Mouse (Mus musculus) heart, adult 9 months (tissue): ENCODE measurements at regions not wholly inside any gene's neighbourhood (a gene's known extent, or its start where the extent isn't known, plus 50 kb on each side); places are given as distances from the start of the nearest gene placed in this dataset.
A peak's percentile ranks its signal among the peaks of the same experiment; 100 is the strongest.

ENCODE experiments used
- DNase-seq, 2 experiments: peaks; one replicate each; pipeline ENCODE4 v3.0.0; 2022; ENCODE audit warnings: low spot score in 2 of 2

DNA sequence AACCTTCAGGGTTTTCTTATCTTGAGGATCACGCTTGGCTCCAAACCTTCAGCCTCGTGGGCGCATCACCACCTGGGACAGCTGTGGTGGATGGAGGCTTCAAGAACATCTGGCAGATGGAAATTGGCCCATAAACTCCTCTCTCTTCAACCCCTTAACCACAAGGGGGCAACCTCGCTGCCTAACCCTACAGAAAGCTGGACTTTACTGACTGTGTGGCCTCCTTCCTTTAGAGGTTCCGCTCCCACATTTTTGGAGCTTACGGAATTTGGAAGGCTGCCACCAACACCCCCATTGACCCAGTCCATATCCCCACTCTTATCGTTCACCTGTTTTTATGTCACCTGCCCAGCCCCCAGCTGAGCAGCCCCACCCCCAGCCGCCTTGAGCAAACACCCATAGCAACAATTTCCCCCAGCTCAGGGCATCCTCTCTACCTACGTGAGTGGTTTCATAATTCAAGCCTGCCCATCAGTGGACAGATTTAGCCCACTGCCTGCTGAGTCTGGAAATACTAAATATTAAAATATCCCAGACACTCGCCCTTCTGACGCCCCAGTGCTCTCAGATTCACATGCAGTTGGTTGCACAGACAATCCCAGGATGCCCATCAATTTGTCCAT is 167.0 kb upstream of the Slc22a22 start:
- peak in 1 of 2 experiments; percentile 8 for DNase-seq

GRCm38 (mm10) chr15:57639115-57639514 is 161.7 kb upstream of the Slc22a22 start:
- no peak for DNase-seq

DNA sequence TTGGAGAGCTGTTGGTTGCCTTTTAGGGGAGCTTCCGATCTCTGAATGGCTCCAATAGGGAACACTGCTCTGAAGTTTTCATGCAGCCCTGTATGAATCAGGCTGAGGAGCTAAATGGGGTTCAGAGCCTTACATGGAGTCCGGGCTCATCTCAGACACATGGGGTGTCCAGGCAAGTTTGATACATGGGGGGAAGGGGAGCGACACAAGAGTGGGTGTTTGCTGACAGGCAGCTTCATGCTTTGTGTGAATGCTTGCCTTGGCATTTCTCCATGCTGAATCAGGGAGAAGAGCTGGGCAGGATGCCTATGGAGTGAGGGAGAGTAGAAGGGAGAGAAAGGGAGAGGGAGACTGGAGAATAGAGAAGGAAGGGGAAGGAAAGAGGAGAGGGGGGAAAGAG is 155.6 kb upstream of the Slc22a22 start:
- no peak for DNase-seq

- no peak for DNase-seq
Observed at GRCm38 (mm10) chr15:57632537-57632936, 155.1 kb upstream of the Slc22a22 start.

DNA sequence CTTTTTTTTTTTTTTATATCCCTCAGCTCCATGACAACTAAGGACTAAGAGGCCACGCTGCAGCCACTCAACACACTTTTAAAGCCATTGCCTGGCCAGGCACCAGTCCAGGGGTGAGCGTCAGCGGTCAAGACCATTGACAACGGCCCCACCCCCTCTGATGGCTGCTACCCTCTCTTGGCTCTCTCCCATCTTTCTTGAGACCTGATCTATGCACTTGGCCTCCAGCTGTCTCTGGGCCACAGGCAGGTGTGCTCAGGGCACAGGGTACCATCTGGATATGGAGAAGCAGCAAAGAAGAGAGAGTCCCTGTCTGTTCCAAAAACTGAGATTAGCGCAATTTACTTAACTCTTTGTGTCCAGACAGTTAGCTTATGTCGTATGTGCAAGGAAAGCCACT is 141.0 kb upstream of the Slc22a22 start:
- no peak for DNase-seq

DNA sequence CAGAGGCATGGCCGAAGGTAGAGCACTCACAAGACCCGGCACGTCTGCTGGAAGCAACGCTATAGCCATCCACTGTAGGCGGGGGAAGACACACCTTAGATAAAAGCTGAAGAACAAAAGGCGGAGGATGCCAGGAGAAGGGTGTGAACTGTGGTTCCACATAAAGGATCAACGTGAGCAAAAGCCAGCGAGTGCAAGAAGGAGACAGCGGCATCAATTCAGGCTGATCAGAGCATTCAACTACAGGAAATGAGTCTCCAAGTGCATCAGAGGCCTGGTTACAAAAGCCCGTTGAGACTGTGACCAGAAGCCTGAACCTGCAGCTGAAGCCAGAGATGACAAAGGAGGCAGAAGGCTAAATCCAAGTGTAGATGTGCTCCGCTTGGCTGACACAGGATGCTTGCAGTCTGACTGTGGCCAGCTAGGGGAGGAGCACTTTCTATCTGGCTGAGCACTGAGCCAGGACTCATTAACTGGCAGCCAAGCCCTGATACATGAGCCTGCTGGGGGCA is 139.5 kb upstream of the Slc22a22 start:
- DNase-seq = peak in 1 of 2 experiments; percentile 18

- no peak for DNase-seq
Observed at GRCm38 (mm10) chr15:57610006-57610405, 132.6 kb upstream of the Slc22a22 start.

DNA sequence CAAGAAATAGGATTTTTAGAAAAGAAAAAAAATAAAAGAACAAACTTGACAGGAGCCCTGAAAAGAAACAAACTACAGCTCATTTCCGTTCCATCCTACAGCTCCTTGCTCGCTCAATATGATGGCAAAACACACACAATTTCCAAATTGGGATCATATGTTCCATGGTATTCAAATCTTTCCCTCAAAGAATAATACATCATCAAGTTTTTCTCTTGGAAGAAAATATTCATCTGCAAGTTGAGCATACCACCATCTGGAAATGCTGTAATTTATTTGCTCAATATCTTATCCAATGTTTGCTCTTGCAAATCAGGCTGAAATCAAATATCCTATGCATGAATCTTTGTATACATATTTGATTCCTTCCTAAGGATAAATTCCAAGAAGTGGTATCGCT is 131.1 kb upstream of the Slc22a22 start:
- no peak for DNase-seq

GRCm38 (mm10) chr15:57600562-57600961 is 123.1 kb upstream of the Slc22a22 start:
- peak in 1 of 2 experiments; percentile 7 for DNase-seq

- no peak for DNase-seq
Observed at GRCm38 (mm10) chr15:57593326-57594004, 116.0 kb upstream of the Slc22a22 start.

DNA sequence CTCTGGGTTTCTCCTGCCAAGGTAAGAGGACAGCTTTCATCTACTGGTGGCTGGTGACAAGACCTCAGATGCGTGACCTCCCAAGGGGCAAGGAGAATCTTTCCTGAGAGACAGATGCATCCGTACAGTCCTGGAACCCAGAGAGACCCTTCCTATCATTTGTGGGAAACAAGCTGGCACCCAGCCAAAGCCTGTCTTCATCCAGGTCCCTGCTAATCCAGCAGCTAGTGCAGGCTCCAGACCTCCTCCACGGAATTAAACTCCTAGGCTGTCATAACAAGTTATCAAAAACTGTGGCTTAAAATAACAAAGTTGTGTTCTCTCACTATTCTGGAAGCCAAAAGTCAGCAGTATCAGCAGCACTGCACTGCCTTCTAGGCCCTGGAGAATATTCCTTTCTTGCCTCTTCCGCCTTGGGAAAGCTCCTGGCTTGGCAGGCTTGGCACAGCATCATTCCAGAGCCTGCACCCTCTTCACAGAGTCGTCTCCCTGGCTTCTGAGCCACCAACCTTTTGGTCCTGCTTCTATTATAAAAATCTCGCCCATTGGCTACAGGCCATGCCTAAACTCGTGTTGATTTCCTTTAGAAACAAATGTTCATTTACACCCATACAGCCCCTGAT is 113.3 kb upstream of the Slc22a22 start:
- no peak for DNase-seq

DNA sequence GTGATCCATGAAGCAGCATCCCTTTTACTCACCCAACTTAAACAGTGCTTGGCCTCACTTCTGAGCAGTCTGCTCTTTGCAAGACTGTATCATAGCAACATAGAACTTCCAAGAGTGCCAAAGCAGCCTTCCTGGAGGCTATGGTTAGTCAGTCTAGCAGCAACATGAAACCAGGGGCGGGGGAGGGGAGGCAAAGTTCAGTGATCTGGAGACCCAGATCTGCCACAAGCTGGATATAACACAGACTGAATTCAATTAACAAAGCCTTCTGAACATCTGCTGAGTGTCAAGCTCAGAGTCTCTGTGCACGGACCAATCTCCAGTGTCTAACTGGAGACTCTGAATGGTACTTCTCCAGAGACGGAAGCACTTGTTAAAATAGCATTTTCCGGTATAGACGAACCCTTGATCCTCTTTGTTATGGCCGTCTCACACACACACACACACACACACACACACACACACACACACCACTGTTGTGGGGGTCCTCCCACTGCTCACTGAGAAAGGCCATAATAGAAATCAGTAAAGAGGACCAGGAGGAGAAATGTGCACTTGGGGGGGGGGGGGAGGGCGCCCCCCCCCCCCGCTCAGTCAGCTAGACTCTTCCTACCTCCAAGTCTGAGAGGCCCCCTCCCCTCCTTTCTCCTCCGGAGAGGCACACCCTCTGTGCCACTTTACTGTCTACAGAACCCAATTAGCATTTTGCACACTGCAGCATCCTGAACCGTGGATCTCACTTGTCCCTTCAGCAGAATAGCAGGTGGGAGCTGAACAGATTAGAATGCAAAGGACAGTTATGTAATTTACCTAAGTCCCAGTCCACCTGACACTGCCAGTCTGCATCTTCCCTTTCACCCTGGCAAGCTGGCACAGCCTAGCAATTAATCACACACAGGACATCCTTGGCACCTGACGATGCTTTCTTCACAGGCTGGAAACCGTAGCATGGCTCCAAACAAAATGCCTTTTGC is 112.3 kb upstream of the Slc22a22 start:
- DNase-seq = no peak

DNA sequence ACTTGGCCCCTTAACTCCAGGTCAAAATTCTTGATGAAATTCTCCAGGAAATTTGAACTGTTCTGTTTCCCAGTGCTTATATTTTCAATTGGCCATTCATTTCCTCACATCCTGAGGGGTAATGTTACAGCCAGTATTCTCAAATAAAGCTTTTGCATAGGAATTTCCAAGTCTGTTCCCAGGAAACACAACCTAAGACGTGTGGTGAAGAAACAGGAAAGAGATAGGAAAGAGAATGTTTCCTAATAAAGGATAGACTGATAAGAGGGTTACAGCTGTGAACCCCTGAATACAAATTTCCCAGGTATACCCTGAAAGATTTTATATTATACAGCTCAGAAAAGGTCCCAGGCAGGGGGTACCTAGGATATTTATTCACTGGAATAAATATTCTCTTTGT is 108.0 kb upstream of the Slc22a22 start:
- DNase-seq = no peak

GRCm38 (mm10) chr15:57584498-57584897 is 107.1 kb upstream of the Slc22a22 start:
- DNase-seq = no peak

DNA sequence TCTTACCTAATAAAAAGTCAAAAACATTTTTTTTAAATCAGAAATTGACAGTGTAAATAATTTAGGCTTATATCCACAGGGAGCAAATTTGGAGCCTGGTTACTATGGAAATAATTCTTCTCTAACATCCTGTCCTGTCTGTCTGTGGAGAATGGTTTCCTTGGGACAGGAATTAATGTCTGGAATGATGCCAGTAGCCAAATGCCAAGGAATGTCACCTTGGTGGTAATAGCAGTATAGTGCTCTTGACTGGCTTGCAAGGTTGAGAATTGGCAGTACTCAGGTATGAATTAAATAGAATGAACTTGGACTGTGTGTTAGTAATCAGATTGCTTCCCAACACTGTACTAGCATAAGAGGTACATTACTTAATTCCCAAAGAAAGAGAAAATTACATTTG is 103.8 kb upstream of the Slc22a22 start:
- no peak for DNase-seq

- DNase-seq = peak in 1 of 2 experiments; percentile 4
Observed at GRCm38 (mm10) chr15:57578794-57579193, 101.4 kb upstream of the Slc22a22 start.

DNA sequence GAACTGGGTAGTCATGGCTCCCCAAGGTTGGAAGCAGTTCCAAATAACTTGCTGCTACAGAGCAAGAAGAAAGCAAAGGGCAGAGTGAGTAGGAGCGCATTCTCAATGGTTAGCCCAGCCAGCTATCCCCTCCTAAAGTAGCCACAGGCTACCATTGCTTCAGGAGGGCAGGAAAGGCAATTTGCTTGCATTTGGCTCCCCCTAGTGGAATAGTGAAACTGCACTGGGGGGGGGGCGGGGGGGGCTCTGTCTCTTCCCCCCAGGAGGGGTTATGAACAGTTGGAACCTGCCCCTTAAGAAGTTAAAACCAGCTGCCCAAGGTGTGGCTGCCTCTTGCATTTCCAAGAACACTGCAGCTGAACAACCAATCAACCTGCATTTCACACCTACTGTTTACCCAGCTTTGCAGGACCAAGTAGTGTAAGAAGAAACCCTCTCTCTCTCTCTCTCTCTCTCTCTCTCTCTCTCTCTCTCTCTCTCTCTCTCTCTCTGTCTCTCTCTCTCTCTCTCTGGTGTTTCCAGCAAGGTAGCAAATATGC is 96.7 kb upstream of the Slc22a22 start:
- no peak for DNase-seq

- DNase-seq = no peak
Observed at GRCm38 (mm10) chr15:57572460-57572859, 95.0 kb upstream of the Slc22a22 start.

DNA sequence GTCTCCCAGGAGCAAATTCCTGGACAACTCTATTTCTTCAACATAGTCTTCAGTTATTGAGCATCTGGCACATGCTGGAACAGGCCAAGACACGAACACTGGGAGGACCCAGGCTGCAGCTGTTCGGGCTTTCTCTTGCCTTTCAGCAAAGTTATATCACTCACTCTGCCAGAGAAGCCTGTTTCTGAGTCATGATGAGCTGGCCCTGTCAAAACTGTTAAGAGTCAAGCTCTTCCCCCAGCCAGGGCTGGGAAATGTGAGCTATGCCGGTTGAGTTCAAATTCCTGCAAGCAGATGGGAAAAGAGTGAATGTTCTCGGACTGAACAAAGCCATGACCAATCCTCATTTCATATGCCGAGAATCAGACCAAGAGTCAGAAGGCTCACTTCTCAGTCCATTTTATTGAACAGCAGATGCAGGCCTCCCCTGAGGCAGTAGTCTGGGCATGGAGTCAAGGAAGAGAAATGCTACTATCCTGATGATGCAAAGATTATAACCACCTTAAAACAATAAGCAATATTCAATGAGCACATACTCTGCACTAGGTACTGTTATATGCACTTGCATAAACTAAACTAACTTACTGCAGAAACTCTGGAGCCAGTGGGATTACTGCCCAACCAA is 90.7 kb upstream of the Slc22a22 start:
- DNase-seq = peak; percentile 13 to 19

DNA sequence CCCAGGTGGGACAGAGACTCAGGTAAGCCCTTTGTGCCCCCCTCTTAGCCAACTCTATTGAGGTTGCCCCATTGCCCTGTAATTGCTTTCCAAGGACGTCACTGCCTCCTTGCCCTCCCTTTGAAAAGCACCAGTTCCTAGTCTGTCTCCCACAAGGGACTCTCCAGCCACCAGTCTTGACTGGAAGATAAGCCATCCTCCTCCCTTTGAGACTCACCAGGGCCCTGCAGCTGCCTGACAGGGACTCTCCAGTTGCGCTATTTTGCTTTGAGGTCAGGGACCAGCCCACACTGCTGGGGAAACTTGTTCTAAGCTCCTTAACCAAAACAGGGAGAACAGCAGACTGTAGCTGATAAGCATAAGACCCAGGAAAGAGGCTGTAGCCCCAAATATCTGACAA is 69.7 kb upstream of the Slc22a22 start:
- DNase-seq = no peak

DNA sequence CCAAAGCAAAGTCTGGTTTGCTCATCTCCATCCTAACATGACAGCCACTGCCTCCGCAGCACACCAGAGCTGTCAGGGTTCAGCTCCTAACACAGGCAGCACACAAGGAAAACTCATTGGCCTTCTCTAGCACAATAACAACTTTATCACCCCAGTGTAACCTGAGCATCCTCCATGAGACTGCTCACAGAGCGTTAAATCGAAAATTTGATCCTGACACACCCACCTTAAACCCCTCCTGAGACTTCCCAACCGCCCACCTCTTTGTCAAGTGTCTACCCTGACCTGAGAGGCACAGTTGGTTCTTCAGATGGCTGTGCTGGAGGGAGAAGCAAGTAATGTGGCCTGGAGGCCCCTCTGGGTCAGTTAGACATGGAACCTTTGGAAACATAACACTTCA is 67.7 kb upstream of the Slc22a22 start:
- no peak for DNase-seq
